Mouse (Mus musculus) cortical plate, adult 2 months (tissue): ENCODE results near the gene Slc17a5. TPM values are rescaled to one million over a fixed set of nuclear protein-coding genes. Genes with fewer than 3 reads are reported as not detected.

Experiments
- H3K27ac ChIP-seq: fragments of 200-500 bp; 2 replicates; pipeline ENCODE4 v1.5.1; 2012; ENCODE audit warnings: low read length, control low read depth, inconsistent platforms; ENCODE audit not compliant: insufficient read depth
- H3K4me1 ChIP-seq: fragments of 200-500 bp; 2 replicates; pipeline ENCODE4 v1.6.1; 2011; ENCODE audit warnings: low read length; ENCODE audit not compliant: control insufficient read depth, insufficient read depth
- H3K4me3 ChIP-seq: fragments of 200-500 bp; 2 replicates; pipeline ENCODE4 v1.5.1; 2011; ENCODE audit warnings: mild to moderate bottlenecking, low read length, control low read depth; ENCODE audit not compliant: insufficient read depth
- CTCF ChIP-seq: fragments of 200-500 bp; IDR thresholded peaks from 2 replicates; pipeline ENCODE4 v1.5.1; 2011; ENCODE audit warnings: mild to moderate bottlenecking, control low read depth, low read length; ENCODE audit not compliant: insufficient read depth; ENCODE audit errors: extremely low read depth
- POLR2A ChIP-seq: fragments of 200-500 bp; IDR thresholded peaks from 2 replicates; pipeline ENCODE4 v1.6.1; 2011; ENCODE audit warnings: mild to moderate bottlenecking, low read length, control low read depth; ENCODE audit not compliant: insufficient read depth; ENCODE audit errors: extremely low read depth
- polyA plus RNA-seq: library from polyadenylated mRNA; depleted of rRNA; stranded (reverse); fragments of >200 nt; gene quantifications from 2 replicates; pipeline ENCODE4 v1.2.3, GENCODE M21; 2012

The Slc17a5 gene
- polyA plus RNA-seq, 1 experiment = 17.4 TPM

DNA sequence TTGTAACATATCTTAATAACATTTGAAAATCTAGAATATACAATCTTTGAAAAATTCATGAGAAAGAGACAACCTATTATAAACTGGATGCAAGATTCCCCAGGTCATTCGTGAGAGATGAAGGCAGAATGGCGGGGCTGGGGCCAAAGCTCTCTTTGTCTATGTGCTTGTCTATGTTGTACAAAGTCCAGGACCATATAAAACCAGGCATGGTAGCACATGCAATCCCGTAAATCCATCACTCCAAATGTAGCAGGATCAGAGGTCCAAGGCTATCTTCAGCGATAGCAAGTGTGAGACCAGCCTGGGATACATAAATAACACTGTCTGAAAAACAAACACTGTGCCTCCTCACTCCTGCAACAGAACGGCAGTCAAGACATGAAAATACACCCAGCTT, 12.1 kb upstream of the Slc17a5 start:
- no peaks in the 10 kb centered on the region for H3K4me1 ChIP-seq
- H3K4me3 ChIP-seq = no peak overlapping the region
- TF ChIP-seq CTCF (no peak), POLR2A (no peak)
- H3K27ac ChIP-seq = no peak overlapping the region

DNA sequence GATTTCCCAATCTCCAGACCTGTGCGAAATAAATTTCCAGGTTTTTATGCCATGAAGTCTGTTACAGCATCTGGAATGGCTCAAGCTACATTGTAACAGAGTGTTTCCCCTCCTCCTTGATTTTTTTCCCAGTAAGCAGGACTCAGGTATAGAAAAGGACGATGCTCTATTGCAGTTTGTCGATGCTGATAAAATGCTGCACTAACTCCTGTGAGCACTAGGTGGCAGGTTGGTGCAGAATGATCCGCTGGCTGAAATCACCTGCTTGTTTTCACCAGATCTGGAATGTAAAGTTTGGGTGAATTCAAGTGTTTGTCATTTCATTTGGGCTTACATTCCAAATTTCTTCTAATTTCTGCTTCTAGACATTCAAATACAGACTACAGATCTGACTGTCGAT, 9.0 kb upstream of the Slc17a5 start:
- H3K4me1 ChIP-seq = no peaks in the 10 kb centered on the region
- peak; percentile 80 for TF ChIP-seq CTCF
- no peak for TF ChIP-seq POLR2A
- no peak overlapping the region for H3K27ac ChIP-seq
- no peak overlapping the region for H3K4me3 ChIP-seq

DNA sequence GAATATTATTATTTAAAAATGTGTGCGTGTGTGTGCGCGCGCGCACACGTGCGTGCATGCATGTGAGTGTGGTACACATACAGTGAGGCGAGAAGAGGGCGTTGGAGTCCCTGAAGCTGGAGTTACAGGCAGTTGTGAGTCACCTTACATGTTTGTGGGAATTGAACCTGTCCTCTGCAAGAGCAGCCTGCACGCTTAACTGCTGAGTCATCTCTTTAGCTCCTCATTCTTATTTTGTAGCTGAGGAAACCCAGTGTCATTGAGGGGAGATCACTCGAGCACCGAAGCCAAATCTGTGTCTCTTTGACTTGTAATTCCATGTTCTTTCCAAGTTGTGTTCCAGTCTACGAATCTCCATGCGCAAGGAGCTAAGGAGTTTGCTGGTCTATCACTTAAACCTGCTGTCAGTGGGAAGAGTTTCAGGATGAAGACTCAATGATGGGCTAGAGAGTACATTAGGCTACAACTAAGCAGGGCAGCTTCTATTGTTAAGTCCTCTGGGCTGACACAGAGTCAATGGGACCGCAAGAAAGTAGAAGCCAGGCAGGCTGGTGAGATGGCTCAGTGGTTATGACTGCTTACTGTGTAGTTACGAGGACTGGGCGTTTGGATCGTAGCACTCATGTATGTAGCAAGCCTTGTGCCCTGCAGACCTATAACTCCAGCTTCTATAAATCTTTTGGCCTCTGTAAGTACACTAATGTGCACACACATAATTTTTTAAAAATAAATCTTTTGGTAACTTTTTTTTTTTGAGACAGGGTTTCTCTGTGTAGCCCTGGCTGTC, 8.1 kb upstream of the Slc17a5 start:
- TF ChIP-seq POLR2A = no peak
- TF ChIP-seq CTCF = no peak
- no peak overlapping the region for H3K27ac ChIP-seq
- no peak overlapping the region for H3K4me3 ChIP-seq
- H3K4me1 ChIP-seq = no peaks in the 10 kb centered on the region

DNA sequence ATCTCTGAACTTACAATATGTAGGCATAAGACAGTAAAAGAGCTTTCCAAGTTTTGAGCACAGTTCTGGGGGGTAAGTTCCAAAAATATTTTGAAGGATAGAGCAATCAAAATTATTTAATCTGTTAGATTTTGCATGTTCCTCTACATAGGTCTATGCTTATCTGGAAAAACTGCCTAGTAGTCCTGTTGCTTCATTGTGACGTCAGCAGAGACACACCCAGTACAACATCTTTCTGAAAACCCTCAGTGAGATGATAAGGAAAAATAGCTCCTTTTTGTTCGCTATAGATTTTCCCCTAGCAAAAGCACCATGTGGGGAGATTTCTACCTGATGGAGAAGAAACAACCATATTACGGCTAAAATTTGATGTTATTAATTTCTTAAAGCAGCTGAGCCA, 7.4 kb upstream of the Slc17a5 start:
- TF ChIP-seq CTCF = no peak
- TF ChIP-seq POLR2A = no peak
- H3K4me3 ChIP-seq = no peak overlapping the region
- no peaks in the 10 kb centered on the region for H3K4me1 ChIP-seq
- no peak overlapping the region for H3K27ac ChIP-seq

DNA sequence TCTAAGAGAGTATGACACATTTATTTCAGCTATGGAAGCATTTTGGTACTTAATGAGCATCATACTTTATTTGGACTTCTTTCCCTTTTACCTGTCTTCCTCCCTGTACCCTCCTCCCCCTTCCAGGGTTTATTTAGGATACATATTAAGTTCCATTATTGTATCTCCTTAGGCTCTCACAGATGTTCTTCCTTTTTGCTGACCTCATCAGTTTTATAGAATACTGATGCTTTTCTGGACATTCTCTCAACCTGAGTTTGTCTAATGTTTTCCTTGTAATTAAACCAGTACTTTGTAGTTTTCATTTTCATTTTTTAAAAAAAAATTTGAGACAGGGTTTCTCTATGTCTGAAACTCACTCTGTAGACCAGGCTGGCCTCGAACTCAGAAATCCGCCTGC, 2.6 kb upstream of the Slc17a5 start:
- Histone ChIP-seq H3K4me3 (no peak overlapping the region), H3K4me1 (no peaks in the 10 kb centered on the region; the same call in 1 of the 2 replicates), H3K27ac (no peak overlapping the region)
- TF ChIP-seq POLR2A = no peak
- no peak for TF ChIP-seq CTCF

DNA sequence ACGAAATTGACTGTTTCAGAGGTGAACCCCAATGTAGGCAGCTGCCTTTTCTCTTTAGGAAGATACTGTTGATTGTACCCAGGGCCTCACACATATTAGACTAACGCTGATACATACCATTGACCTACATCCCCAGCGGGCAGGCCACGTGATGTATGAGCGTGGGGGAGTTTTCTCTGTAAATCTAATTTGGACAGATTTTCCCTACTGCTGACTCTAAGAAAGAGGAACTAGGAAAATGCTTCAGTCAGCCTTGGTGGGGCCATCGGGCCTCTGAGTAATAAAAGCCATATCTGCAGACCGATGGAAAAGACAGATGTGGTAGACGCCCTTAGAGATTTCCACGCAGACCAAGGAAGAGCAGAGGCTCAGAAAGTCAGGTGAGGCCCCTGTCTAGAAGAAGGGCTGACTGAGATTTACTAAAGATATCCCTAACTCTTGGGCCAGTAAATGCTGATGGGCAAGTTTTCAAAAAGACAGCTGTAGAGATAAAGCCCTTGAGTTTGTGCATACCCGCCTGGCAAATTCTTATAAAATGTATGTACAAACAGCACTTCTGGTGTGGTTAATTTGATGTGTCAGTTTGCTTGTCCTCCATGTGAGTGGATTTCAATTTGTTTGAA, 681 bp upstream of the Slc17a5 start:
- TF ChIP-seq POLR2A (no peak), CTCF (no peak)
- Histone ChIP-seq H3K27ac (no peak overlapping the region), H3K4me3 (peak overlapping the region; percentile 56; the same call in 1 of the 2 replicates), H3K4me1 (no peaks in the 10 kb centered on the region; the same call in 1 of the 2 replicates)

DNA sequence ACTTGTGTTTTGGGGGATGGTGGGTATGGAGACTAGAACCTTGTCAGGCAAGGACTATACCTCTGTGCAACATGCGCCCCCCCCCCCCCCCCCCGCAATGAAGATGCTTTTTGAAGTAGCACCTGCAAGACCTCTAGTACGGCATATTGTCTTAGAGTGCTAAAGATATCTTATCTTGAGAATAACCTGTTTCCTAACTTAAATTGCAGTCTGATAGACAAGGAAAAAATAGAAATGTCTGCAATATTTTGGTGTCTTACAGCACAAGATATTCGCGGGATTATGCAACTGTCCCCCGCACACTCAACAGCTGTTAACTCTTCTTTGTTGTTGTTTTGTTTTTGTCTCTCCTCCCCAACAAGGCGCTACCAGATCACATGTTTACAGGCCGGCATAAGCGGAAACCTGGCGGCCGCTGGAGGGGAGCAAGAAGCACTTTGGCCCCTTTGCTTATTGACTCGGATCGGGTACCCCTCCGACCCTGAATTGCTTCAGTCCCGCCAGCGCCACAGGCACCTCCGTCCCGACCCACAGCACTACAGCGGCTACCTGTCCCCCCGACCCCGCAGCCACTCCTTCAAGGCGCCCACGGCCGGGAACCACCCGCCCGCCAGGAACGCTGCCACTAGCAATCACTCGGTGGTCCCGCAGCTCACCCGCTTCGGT, 490 bp downstream of the Slc17a5 start:
- TF ChIP-seq CTCF (no peak), POLR2A (no peak)
- peak overlapping the region; percentile 56 for H3K4me3 ChIP-seq
- no peak overlapping the region; the same call in 1 of the 2 replicates for H3K27ac ChIP-seq

DNA sequence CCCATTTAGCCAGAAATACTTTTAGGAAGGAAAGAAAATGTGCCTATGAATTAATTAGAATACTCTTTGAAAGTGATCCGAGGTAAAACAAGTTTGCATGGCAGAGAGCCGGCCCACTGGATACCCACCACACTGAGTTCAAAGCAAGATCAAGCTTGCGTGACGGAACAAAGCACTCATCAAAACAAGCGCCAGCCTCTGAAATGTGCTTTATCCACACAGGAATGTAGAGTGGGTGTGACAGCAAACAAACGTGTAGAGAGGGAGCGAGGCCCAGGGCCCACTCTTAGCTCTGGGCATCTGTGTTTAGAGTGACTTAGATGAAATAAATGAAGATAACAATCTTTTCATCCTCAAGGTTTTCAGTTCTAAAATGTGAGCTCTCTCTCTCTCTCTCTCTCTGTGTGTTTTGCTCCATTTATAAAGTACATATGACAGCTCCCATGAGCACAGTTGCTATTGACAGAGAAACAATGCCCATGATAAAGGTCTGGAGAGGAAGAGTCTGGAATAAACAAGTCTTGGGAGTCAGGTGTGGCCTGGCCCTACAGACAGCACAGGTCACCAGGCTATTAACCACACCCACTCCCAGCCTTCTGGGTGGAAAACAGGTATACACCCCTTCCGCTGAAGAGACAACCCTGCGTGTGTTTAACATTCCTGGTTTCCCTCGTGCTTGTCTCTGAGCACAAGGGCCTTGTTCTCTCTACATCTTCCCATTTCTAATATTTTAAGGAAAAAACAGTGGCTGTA, 8.0 kb downstream of the Slc17a5 start:
- Histone ChIP-seq H3K4me3 (no peak overlapping the region), H3K4me1 (no peaks in the 10 kb centered on the region), H3K27ac (no peak overlapping the region)
- no peak for TF ChIP-seq CTCF
- no peak for TF ChIP-seq POLR2A

More for the DNA sequence above, 490 bp downstream of the Slc17a5 start:
- no peaks in the 10 kb centered on the region; the same call in 1 of the 2 replicates for H3K4me1 ChIP-seq

DNA sequence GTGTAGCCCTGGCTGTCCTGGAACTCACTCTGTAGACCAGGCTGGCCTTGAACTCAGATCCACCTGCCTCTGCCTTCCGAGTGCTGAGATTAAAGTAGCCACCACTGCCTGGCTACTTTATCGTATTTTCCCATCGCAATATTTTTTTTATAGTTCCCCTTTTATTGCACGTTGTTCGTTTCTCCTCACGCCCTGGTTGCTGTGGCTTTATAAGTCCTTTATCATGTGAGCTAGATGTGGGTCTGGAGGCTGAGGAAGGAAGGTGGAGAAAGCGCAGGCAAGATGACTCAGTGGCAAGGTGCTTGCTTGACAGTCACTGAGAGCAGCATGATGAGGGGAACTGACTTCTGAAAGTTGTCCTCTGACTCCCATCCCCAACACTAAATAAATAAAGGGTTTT, 9.0 kb downstream of the Slc17a5 start:
- Histone ChIP-seq H3K4me3 (no peak overlapping the region), H3K27ac (no peak overlapping the region), H3K4me1 (no peaks in the 10 kb centered on the region)
- TF ChIP-seq POLR2A = no peak
- no peak for TF ChIP-seq CTCF

DNA sequence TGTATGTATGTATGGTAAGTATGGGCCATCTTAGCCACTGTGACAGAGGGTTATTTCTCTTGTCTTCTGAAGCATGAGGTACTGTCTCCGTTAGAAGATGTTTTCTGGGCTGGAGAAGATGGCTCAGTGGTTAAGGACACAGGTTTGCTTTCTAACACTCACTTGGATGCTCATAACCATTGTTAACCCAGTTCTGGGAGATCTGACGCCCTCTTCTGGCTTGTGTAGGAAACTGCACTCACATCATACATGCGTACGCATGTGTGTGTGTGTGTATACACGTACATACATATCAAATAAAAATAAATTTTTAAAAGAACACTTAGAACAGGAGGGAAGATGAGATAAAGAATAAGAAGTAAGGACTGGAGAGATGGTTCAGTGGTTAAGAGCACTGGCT, 11.4 kb downstream of the Slc17a5 start:
- no peaks in the 10 kb centered on the region for H3K4me1 ChIP-seq
- no peak for TF ChIP-seq CTCF
- no peak for TF ChIP-seq POLR2A
- H3K27ac ChIP-seq = no peak overlapping the region
- H3K4me3 ChIP-seq = no peak overlapping the region
